Mouse (Mus musculus): ENCODE results near the gene Srd5a1. TPM values are rescaled to one million over a fixed set of nuclear protein-coding genes. Genes with fewer than 3 reads are reported as not detected.
"Not testable (repeated sequence)": the region's sequence is repeated elsewhere in the genome, so short reads cannot be mapped to it uniquely, and the experiment has no call there.

Gene Srd5a1
- polyA plus RNA-seq, 1 experiment, result 4.7 TPM

DNA sequence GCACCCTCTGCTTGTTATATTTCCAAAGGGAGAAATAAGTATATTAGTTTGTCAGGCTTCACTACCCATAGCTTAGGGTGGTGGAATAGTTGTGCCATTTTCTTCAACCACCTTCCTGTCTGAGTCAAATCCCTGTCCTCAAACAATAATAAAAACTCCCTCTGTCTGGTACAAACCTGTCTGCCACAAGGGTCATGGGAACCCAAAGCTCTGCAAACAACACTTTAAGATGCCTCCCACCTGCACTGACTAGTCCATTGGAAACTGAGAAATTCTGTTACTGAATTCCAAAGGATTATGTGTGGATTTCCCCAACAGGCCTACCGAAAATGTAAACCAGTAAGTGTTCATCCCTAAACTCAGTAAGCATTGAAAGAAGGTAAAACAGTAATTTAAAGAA, 6.6 kb downstream of the Srd5a1 start:
- no peaks in the 10 kb centered on the region for H3K36me3 ChIP-seq (ENCODE audit: control insufficient read depth, insufficient read depth)
- no peaks in the 10 kb centered on the region for H3K79me3 ChIP-seq (ENCODE audit: low read depth)
- no peaks in the 10 kb centered on the region for H3K79me2 ChIP-seq (ENCODE audit: control insufficient read depth, insufficient read depth)
- no peak overlapping the region for H3ac ChIP-seq (ENCODE audit: control insufficient read depth, insufficient read length, low read depth)
- H3K27me3 ChIP-seq (ENCODE audit: control insufficient read depth, insufficient read depth, insufficient read length), result no peaks in the 10 kb centered on the region
- H3K4me3 ChIP-seq (ENCODE audit: insufficient read depth, poor library complexity, severe bottlenecking), result no peak overlapping the region
- TF ChIP-seq MYOG (IDR thresholded peaks at IDR 0.05; ENCODE audit: control insufficient read depth, extremely low read depth, insufficient read length), result no peak
- TF ChIP-seq USF1 (IDR thresholded peaks at IDR 0.05; ENCODE audit: low read depth), result no peak
- TF ChIP-seq CTCF (IDR thresholded peaks at IDR 0.05; ENCODE audit: control insufficient read depth, insufficient read depth, insufficient read length), result no peak
- TF ChIP-seq CEBPB (IDR thresholded peaks at IDR 0.05; ENCODE audit: low read depth), result no peak
- no peak for TF ChIP-seq MYOD1 (IDR thresholded peaks at IDR 0.05; ENCODE audit: control insufficient read depth, insufficient read length, low read depth)

GRCm38 (mm10) chr13:69601321-69601720, 9.9 kb downstream of the Srd5a1 start:
- Histone ChIP-seq H3ac (ENCODE audit: control insufficient read depth, insufficient read length, low read depth) (no peak overlapping the region), H3K27me3 (ENCODE audit: control insufficient read depth, insufficient read depth, insufficient read length) (no peaks in the 10 kb centered on the region), H3K79me3 (ENCODE audit: low read depth) (no peaks in the 10 kb centered on the region), H3K79me2 (ENCODE audit: control insufficient read depth, insufficient read depth) (no peaks in the 10 kb centered on the region), H3K36me3 (ENCODE audit: control insufficient read depth, insufficient read depth) (no peaks in the 10 kb centered on the region), H3K4me3 (ENCODE audit: insufficient read depth, poor library complexity, severe bottlenecking) (no peak overlapping the region)
- TF ChIP-seq CTCF (IDR thresholded peaks at IDR 0.05; ENCODE audit: control insufficient read depth, insufficient read depth, insufficient read length) (no peak), MYOD1 (IDR thresholded peaks at IDR 0.05; ENCODE audit: control insufficient read depth, insufficient read length, low read depth) (no peak), USF1 (IDR thresholded peaks at IDR 0.05; ENCODE audit: low read depth) (no peak), FOSL1 (IDR thresholded peaks at IDR 0.05; ENCODE audit: insufficient read depth, low read length, poor library complexity, severe bottlenecking) (no peak), CEBPB (IDR thresholded peaks at IDR 0.05; ENCODE audit: low read depth) (no peak), MYOG (IDR thresholded peaks at IDR 0.05; ENCODE audit: control insufficient read depth, extremely low read depth, insufficient read length) (no peak), MAX (IDR thresholded peaks at IDR 0.05) (no peak)

- not testable (repeated sequence) for H3K27me3 ChIP-seq (ENCODE audit: control insufficient read depth, insufficient read depth, insufficient read length); H3K36me3 ChIP-seq (ENCODE audit: control insufficient read depth, insufficient read depth); H3K4me3 ChIP-seq (ENCODE audit: insufficient read depth, poor library complexity, severe bottlenecking); H3ac ChIP-seq (ENCODE audit: control insufficient read depth, insufficient read length, low read depth); H3K79me3 ChIP-seq (ENCODE audit: low read depth); H3K79me2 ChIP-seq (ENCODE audit: control insufficient read depth, insufficient read depth)
Observed at GRCm38 (mm10) chr13:69600863-69601262, 10.4 kb downstream of the Srd5a1 start.

DNA sequence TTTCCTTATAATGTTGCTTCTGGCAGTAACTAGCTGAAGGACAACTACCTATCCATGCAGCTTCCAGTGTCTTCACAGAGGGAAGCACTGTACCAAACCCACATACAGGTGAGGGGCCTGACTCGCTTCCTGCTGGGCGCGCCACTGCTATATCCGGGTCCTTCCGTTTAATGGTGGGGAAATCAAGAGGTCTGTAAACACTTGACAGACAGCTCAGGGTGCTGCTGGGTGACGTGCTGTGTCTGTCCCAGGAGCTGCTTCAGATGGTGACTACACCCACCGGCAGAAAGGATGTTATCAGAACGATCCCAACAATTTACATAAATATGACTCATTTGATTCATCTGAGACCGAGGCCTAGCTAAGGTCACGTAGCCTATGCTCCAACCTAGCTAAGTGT, 12.4 kb downstream of the Srd5a1 start:
- H3K27me3 ChIP-seq (ENCODE audit: control insufficient read depth, insufficient read depth, insufficient read length), result no peaks in the 10 kb centered on the region
- H3K4me3 ChIP-seq (ENCODE audit: insufficient read depth, poor library complexity, severe bottlenecking), result no peak overlapping the region
- H3K36me3 ChIP-seq (ENCODE audit: control insufficient read depth, insufficient read depth), result no peaks in the 10 kb centered on the region
- H3K79me3 ChIP-seq (ENCODE audit: low read depth), result no peaks in the 10 kb centered on the region
- H3K79me2 ChIP-seq (ENCODE audit: control insufficient read depth, insufficient read depth), result no peaks in the 10 kb centered on the region
- no peak overlapping the region for H3ac ChIP-seq (ENCODE audit: control insufficient read depth, insufficient read length, low read depth)
- TF ChIP-seq CTCF (IDR thresholded peaks at IDR 0.05; ENCODE audit: control insufficient read depth, insufficient read depth, insufficient read length) (no peak), MYOG (IDR thresholded peaks at IDR 0.05; ENCODE audit: control insufficient read depth, extremely low read depth, insufficient read length) (no peak), MAX (IDR thresholded peaks at IDR 0.05) (no peak), MYOD1 (IDR thresholded peaks at IDR 0.05; ENCODE audit: control insufficient read depth, insufficient read length, low read depth) (no peak), CEBPB (IDR thresholded peaks at IDR 0.05; ENCODE audit: low read depth) (no peak), USF1 (IDR thresholded peaks at IDR 0.05; ENCODE audit: low read depth) (no peak), FOSL1 (IDR thresholded peaks at IDR 0.05; ENCODE audit: insufficient read depth, low read length, poor library complexity, severe bottlenecking) (no peak)

GRCm38 (mm10) chr13:69596515-69596914, 14.7 kb downstream of the Srd5a1 start:
- no peaks in the 10 kb centered on the region for H3K79me2 ChIP-seq (ENCODE audit: control insufficient read depth, insufficient read depth)
- no peak overlapping the region for H3K4me3 ChIP-seq (ENCODE audit: insufficient read depth, poor library complexity, severe bottlenecking)
- no peaks in the 10 kb centered on the region for H3K79me3 ChIP-seq (ENCODE audit: low read depth)
- no peak for TF ChIP-seq MAX (IDR thresholded peaks at IDR 0.05)
- no peak for TF ChIP-seq MYOD1 (IDR thresholded peaks at IDR 0.05; ENCODE audit: control insufficient read depth, insufficient read length, low read depth)
- TF ChIP-seq CEBPB (IDR thresholded peaks at IDR 0.05; ENCODE audit: low read depth), result no peak
- no peak for TF ChIP-seq MYOG (IDR thresholded peaks at IDR 0.05; ENCODE audit: control insufficient read depth, extremely low read depth, insufficient read length)
- no peak for TF ChIP-seq FOSL1 (IDR thresholded peaks at IDR 0.05; ENCODE audit: insufficient read depth, low read length, poor library complexity, severe bottlenecking)
- no peak for TF ChIP-seq USF1 (IDR thresholded peaks at IDR 0.05; ENCODE audit: low read depth)
- no peak for TF ChIP-seq CTCF (IDR thresholded peaks at IDR 0.05; ENCODE audit: control insufficient read depth, insufficient read depth, insufficient read length)
- no peak overlapping the region for H3ac ChIP-seq (ENCODE audit: control insufficient read depth, insufficient read length, low read depth)
- no peaks in the 10 kb centered on the region for H3K36me3 ChIP-seq (ENCODE audit: control insufficient read depth, insufficient read depth)
- no peaks in the 10 kb centered on the region for H3K27me3 ChIP-seq (ENCODE audit: control insufficient read depth, insufficient read depth, insufficient read length)

DNA sequence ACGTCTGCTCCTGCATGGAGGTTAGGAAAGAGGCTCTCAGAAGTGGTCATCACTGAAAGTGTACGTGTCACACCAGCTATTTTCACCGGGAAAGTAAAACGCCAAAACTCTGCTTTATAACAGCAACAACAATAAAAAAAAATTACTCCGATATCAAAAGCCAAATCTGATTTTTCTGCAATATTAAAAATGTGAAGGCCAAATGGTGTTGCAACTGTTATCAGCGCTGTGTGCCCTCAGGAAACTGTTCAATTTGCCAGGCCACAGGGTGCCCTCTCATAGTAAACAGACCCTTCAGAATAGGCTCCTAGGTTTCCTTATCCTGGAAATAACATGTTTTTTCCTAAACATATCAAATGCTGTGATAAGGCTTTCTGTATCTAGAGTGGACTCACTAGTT, 15.3 kb downstream of the Srd5a1 start:
- H3K27me3 ChIP-seq (ENCODE audit: control insufficient read depth, insufficient read depth, insufficient read length), result no peaks in the 10 kb centered on the region
- H3K36me3 ChIP-seq (ENCODE audit: control insufficient read depth, insufficient read depth), result no peaks in the 10 kb centered on the region
- TF ChIP-seq MAX (IDR thresholded peaks at IDR 0.05) (no peak), CEBPB (IDR thresholded peaks at IDR 0.05; ENCODE audit: low read depth) (no peak), MYOD1 (IDR thresholded peaks at IDR 0.05; ENCODE audit: control insufficient read depth, insufficient read length, low read depth) (no peak), FOSL1 (IDR thresholded peaks at IDR 0.05; ENCODE audit: insufficient read depth, low read length, poor library complexity, severe bottlenecking) (no peak), USF1 (IDR thresholded peaks at IDR 0.05; ENCODE audit: low read depth) (no peak), CTCF (IDR thresholded peaks at IDR 0.05; ENCODE audit: control insufficient read depth, insufficient read depth, insufficient read length) (no peak), MYOG (IDR thresholded peaks at IDR 0.05; ENCODE audit: control insufficient read depth, extremely low read depth, insufficient read length) (no peak)
- H3K79me2 ChIP-seq (ENCODE audit: control insufficient read depth, insufficient read depth), result no peaks in the 10 kb centered on the region
- no peaks in the 10 kb centered on the region for H3K79me3 ChIP-seq (ENCODE audit: low read depth)
- no peak overlapping the region for H3ac ChIP-seq (ENCODE audit: control insufficient read depth, insufficient read length, low read depth)
- H3K4me3 ChIP-seq (ENCODE audit: insufficient read depth, poor library complexity, severe bottlenecking), result no peak overlapping the region
